Mouse (Mus musculus): ENCODE results near the gene Ang. TPM values are rescaled to one million over a fixed set of nuclear protein-coding genes. Genes with fewer than 3 reads are reported as not detected.
"Not testable (repeated sequence)": the region's sequence is repeated elsewhere in the genome, so short reads cannot be mapped to it uniquely, and the experiment has no call there.

Gene Ang
- polyA plus RNA-seq, 1 experiment = 8.7 TPM

- no peaks in the 10 kb centered on the region for H3K4me1 ChIP-seq (ENCODE audit: control insufficient read depth, insufficient read depth, insufficient read length, low read length)
- peak overlapping the region; percentile 45; the same call in 1 of the 2 replicates for H3K27ac ChIP-seq (replicated peaks; ENCODE audit: low read depth, low read length)
- H3K4me3 ChIP-seq (ENCODE audit: insufficient read depth, low read depth, low read length) = no peak overlapping the region
Observed at GRCm38 (mm10) chr14:51095736-51096524, 5.0 kb downstream of the Ang start.

- H3K4me1 ChIP-seq (ENCODE audit: control insufficient read depth, insufficient read depth, insufficient read length, low read length); H3K4me3 ChIP-seq (ENCODE audit: insufficient read depth, low read depth, low read length); H3K27ac ChIP-seq (replicated peaks; ENCODE audit: low read depth, low read length): not testable (repeated sequence)
Observed at GRCm38 (mm10) chr14:51098300-51098699, 7.3 kb downstream of the Ang start.

- Histone ChIP-seq H3K27ac (replicated peaks; ENCODE audit: low read depth, low read length) (no peak overlapping the region), H3K4me3 (ENCODE audit: insufficient read depth, low read depth, low read length) (no peak overlapping the region), H3K4me1 (ENCODE audit: control insufficient read depth, insufficient read depth, insufficient read length, low read length) (no peaks in the 10 kb centered on the region)
Observed at GRCm38 (mm10) chr14:51098921-51099320, 8.0 kb downstream of the Ang start.

- Histone ChIP-seq H3K27ac (replicated peaks; ENCODE audit: low read depth, low read length) (no peak overlapping the region), H3K4me3 (ENCODE audit: insufficient read depth, low read depth, low read length) (no peak overlapping the region), H3K4me1 (ENCODE audit: control insufficient read depth, insufficient read depth, insufficient read length, low read length) (no peaks in the 10 kb centered on the region)
Observed at GRCm38 (mm10) chr14:51101284-51101683, 10.3 kb downstream of the Ang start.

DNA sequence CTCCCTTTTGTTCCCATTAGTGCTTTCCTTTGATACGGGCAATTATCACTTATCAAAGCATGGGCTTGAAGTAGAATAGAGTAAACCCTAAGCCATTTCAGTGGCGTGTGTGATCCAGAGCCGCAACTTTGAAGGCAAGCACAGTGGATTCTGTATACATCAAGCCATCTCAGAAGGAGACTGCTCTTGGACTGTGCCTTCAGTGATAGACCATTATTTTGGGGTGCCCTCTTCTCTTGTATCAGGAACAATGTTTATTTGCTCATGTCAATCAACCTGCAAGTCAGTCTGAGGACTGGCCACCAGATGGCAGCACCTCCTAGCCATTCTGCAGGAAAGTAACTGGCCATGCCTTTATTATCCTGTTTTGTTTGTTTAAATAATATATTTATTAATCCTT lies 12.3 kb downstream of the Ang start:
- no peak overlapping the region for H3K4me3 ChIP-seq (ENCODE audit: insufficient read depth, low read depth, low read length)
- H3K27ac ChIP-seq (replicated peaks; ENCODE audit: low read depth, low read length) = no peak overlapping the region
- H3K4me1 ChIP-seq (ENCODE audit: control insufficient read depth, insufficient read depth, insufficient read length, low read length) = no peaks in the 10 kb centered on the region

DNA sequence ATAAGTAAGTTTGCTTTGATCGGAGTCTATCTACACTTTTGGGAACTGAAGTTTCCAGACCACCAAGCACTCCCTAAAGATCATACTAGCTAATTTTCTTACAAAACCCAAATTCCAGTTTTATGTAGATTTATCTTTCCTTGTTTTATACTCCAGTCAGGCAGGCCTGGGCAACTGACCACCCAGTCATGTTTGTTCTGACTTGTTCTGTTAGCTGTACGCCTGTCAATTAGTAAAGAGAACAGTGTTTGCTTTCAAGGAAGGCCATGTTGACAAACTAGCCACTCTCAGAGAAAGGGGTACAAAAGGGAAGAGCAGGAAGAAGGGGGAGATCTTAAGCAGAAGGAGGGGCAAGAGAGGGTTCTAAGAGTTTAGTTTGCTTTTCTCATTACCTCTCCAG lies 13.4 kb downstream of the Ang start:
- H3K27ac ChIP-seq (replicated peaks; ENCODE audit: low read depth, low read length) = no peak overlapping the region
- H3K4me3 ChIP-seq (ENCODE audit: insufficient read depth, low read depth, low read length) = no peak overlapping the region
- H3K4me1 ChIP-seq (ENCODE audit: control insufficient read depth, insufficient read depth, insufficient read length, low read length) = no peaks in the 10 kb centered on the region

DNA sequence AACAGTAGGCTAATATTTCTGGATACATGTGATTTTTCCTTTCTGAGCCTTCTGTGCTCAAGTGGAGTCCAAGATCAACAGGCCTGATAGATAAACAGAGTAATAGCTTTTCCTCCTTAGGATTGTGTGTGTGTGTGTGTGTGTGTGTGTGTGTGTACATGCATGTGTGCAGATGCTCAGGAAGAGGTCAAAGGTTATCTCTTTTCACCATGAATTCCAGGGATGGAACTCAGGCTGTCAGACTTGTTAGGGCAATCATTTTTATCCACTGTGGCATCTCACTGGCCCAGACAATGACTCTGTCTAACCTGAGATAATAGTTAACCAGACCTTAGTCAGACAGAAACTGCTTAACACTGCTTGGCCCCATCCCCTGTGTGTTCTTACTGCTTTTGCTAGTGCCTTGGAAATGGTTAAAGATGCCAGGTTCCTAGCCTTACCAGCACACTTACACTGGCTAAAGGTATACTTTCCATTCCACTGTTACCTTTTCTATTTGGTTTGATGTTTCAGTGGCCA lies 15.6 kb downstream of the Ang start:
- Histone ChIP-seq H3K27ac (replicated peaks; ENCODE audit: low read depth, low read length) (no peak overlapping the region), H3K4me1 (ENCODE audit: control insufficient read depth, insufficient read depth, insufficient read length, low read length) (no peaks in the 10 kb centered on the region), H3K4me3 (ENCODE audit: insufficient read depth, low read depth, low read length) (no peak overlapping the region)

DNA sequence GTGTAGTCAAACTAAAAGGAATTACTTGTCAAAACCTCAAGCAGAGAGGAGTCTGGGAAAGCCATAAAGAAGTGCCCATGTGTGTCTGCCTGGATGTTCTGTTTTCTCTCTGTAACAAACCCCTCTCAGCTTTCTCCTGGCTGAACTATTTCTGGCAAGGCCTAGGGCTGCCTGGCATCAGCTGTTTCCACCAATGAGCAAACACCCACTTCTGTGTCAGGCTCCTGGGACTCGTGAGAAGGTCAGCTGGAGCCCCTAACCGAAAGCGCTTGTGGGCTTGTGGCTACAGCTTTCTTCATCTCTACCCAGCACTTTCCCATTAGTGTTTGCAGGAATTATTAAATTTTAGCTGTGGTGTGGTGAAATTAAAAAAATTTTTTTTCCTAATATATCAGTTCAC lies 21.0 kb downstream of the Ang start:
- no peak overlapping the region for H3K27ac ChIP-seq (replicated peaks; ENCODE audit: low read depth, low read length)
- no peak overlapping the region for H3K4me3 ChIP-seq (ENCODE audit: insufficient read depth, low read depth, low read length)
- H3K4me1 ChIP-seq (ENCODE audit: control insufficient read depth, insufficient read depth, insufficient read length, low read length) = no peaks in the 10 kb centered on the region

- Histone ChIP-seq H3K4me1 (ENCODE audit: control insufficient read depth, insufficient read depth, insufficient read length, low read length) (no peaks in the 10 kb centered on the region), H3K4me3 (ENCODE audit: insufficient read depth, low read depth, low read length) (no peak overlapping the region), H3K27ac (replicated peaks; ENCODE audit: low read depth, low read length) (no peak overlapping the region)
Observed at GRCm38 (mm10) chr14:51113476-51113875, 22.5 kb downstream of the Ang start.

GRCm38 (mm10) chr14:51113916-51114560 lies 23.1 kb downstream of the Ang start, which contains the start of gene Eddm3b:
Eddm3b (plus strand) TSS chr14:51114426.
- Histone ChIP-seq H3K4me1 (ENCODE audit: control insufficient read depth, insufficient read depth, insufficient read length, low read length) (no peaks in the 10 kb centered on the region), H3K4me3 (ENCODE audit: insufficient read depth, low read depth, low read length) (no peak within 1 kb of the TSS), H3K27ac (replicated peaks; ENCODE audit: low read depth, low read length) (no peak within 1 kb of the TSS)

- Histone ChIP-seq H3K4me3 (ENCODE audit: insufficient read depth, low read depth, low read length) (no peak overlapping the region), H3K27ac (replicated peaks; ENCODE audit: low read depth, low read length) (no peak overlapping the region), H3K4me1 (ENCODE audit: control insufficient read depth, insufficient read depth, insufficient read length, low read length) (no peaks in the 10 kb centered on the region)
Observed at GRCm38 (mm10) chr14:51125684-51126083, 34.7 kb downstream of the Ang start.

- Histone ChIP-seq H3K27ac (replicated peaks; ENCODE audit: low read depth, low read length) (no peak overlapping the region), H3K4me1 (ENCODE audit: control insufficient read depth, insufficient read depth, insufficient read length, low read length) (no peaks in the 10 kb centered on the region), H3K4me3 (ENCODE audit: insufficient read depth, low read depth, low read length) (no peak overlapping the region)
Observed at GRCm38 (mm10) chr14:51127648-51128258, 36.8 kb downstream of the Ang start.

GRCm38 (mm10) chr14:51128775-51129623 lies 38.0 kb downstream of the Ang start:
- Histone ChIP-seq H3K4me3 (ENCODE audit: insufficient read depth, low read depth, low read length) (peak overlapping the region; percentile 38; the same call in 1 of the 2 replicates), H3K27ac (replicated peaks; ENCODE audit: low read depth, low read length) (peak overlapping the region; percentile 52; the same call in 1 of the 2 replicates), H3K4me1 (ENCODE audit: control insufficient read depth, insufficient read depth, insufficient read length, low read length) (no peaks in the 10 kb centered on the region)

DNA sequence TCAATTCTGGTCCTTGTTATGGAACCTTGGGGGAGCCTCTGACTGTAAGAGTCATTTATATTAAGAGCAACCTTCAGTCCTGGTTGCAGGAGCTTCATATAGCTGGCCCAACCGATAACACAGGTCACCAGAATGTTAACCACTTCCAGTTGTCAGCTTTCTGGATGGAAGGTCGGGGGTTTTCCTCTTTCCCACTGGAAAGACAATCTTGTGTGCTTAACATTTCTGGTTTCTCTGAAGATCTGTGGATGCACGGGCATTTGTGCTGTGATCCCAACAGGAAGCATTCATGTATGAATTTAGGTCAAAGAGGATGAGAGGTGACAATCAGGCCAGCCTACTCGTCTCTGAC lies 38.6 kb downstream of the Ang start:
- Histone ChIP-seq H3K4me3 (ENCODE audit: insufficient read depth, low read depth, low read length) (no peak overlapping the region), H3K27ac (replicated peaks; ENCODE audit: low read depth, low read length) (no peak overlapping the region)

More for the DNA sequence above, 38.6 kb downstream of the Ang start:
- H3K4me1 ChIP-seq (ENCODE audit: control insufficient read depth, insufficient read depth, insufficient read length, low read length) = no peaks in the 10 kb centered on the region
